Mouse (Mus musculus) heart, postnatal 0 days (tissue): Measurements from ENCODE around the gene Dcaf11. TPM values are rescaled to one million over a fixed set of nuclear protein-coding genes. Genes with fewer than 3 reads are reported as not detected.

Experiments used
- ATAC-seq: fragments of 200-750 bp; cut with Nextera tagmentation; 2 replicates; pipeline ENCODE4 v1.8.0; 2017; ENCODE audit warnings: low read depth, moderate number of reproducible peaks, moderate library complexity; ENCODE audit not compliant: insufficient read depth
- DNase-seq: peaks from one replicate; pipeline ENCODE4 v3.0.0-alpha.2; 2016; ENCODE audit warnings: low spot score
- H3K27ac ChIP-seq: fragments of 300-500 bp; sonication (generic); 2 replicates; pipeline ENCODE4 v1.5.1; 2014; ENCODE audit warnings: low read depth, mild to moderate bottlenecking
- H3K27me3 ChIP-seq: fragments of 300-500 bp; sonication (generic); 2 replicates; pipeline ENCODE4 v1.6.1; 2014; ENCODE audit warnings: low read length, mixed read lengths; ENCODE audit not compliant: control insufficient read depth, insufficient read depth
- H3K36me3 ChIP-seq: fragments of 300-500 bp; sonication (generic); replicated peaks from 2 replicates; pipeline ENCODE4 v1.6.1; 2014; ENCODE audit warnings: low read length, mixed read lengths; ENCODE audit not compliant: control insufficient read depth, insufficient read depth
- H3K4me1 ChIP-seq: fragments of 300-500 bp; sonication (generic); 2 replicates; pipeline ENCODE4 v1.6.1; 2014; ENCODE audit warnings: antibody characterized with exemption; ENCODE audit not compliant: control insufficient read depth, insufficient read depth
- H3K4me2 ChIP-seq: fragments of 300-500 bp; sonication (generic); 2 replicates; pipeline ENCODE4 v1.6.1; 2014; ENCODE audit warnings: low read depth, mild to moderate bottlenecking, low read length, moderate library complexity
- H3K4me3 ChIP-seq: fragments of 300-500 bp; sonication (generic); 2 replicates; pipeline ENCODE4 v1.5.1; 2014; ENCODE audit warnings: low read depth, low read length
- H3K9ac ChIP-seq: fragments of 300-500 bp; sonication (generic); replicated peaks from 2 replicates; pipeline ENCODE4 v1.6.1; 2014; ENCODE audit warnings: low read depth, low read length, mixed read lengths
- H3K9me3 ChIP-seq: fragments of 300-500 bp; sonication (generic); replicated peaks from 2 replicates; pipeline ENCODE4 v1.6.1; 2016; ENCODE audit warnings: low read length; ENCODE audit not compliant: control insufficient read depth
- CTCF ChIP-seq: IDR thresholded peaks from 2 replicates; pipeline ENCODE4 v1.5.1; 2016; ENCODE audit warnings: antibody characterized with exemption, control low read depth, low read depth
- EP300 ChIP-seq: IDR thresholded peaks from 2 replicates; pipeline ENCODE4 v1.6.1; 2016; ENCODE audit warnings: antibody characterized with exemption, low read depth
- WGBS: fragments of 180-500 bp; shearing (Covaris S2); extraction: QIAGEN DNeasy Blood & Tissue Kit; methylation state at CpG from one replicate; pipeline ENCODE4 v1.1.7; 2014; 5-methylcytosine and 5-hydroxymethylcytosine counted together
- polyA plus RNA-seq: library from polyadenylated mRNA; unstranded; fragments of >200 nt; fragmentation: Nextera tagmentation; extraction: Ambion mirVana; gene quantifications from 2 replicates; pipeline ENCODE4 v1.2.1, GENCODE M21; 2015
- total RNA-seq: library from RNA; depleted of rRNA; stranded (reverse); fragments of >200 nt; gene quantifications from 2 replicates; pipeline ENCODE4 v1.2.3, GENCODE M21; 2014; ENCODE audit warnings: low replicate concordance

The Dcaf11 gene
- total and polyA plus RNA-seq, 2 experiments from 2014 or later, result 74.4 to 81.6 TPM

- DNase-seq (peak; percentile 73), ATAC-seq (peak; percentile 84)
- peaks cover 20% of the 10 kb centered on the region; the same call in 1 of the 2 replicates for H3K4me1 ChIP-seq
- H3K36me3 ChIP-seq, result peaks cover 8% of the 10 kb centered on the region
- H3K27ac ChIP-seq, result peak within 1 kb of the TSS; percentile 94
- TF ChIP-seq CTCF (no peak), EP300 (peak; percentile 66; the same call in 1 of the 2 replicates)
- 36% methylated on average over 7 of the region's 8 CpGs for WGBS
- peak within 1 kb of the TSS; percentile 56 for H3K4me2 ChIP-seq
- peak within 1 kb of the TSS; percentile 43 for H3K4me3 ChIP-seq
- no peaks in the 10 kb centered on the region for H3K9me3 ChIP-seq
- no peaks in the 10 kb centered on the region for H3K27me3 ChIP-seq
- peak within 1 kb of the TSS; percentile 61 for H3K9ac ChIP-seq
Measured at GRCm38 (mm10) chr14:55575302-55575701, 15.5 kb downstream of the Dcaf11 start, which contains the start of gene Fitm1. Fitm1 (plus strand) TSS chr14:55575617.

- no peak for TF ChIP-seq EP300
- TF ChIP-seq CTCF, result no peak
- H3K4me2 ChIP-seq, result peak overlapping the region; percentile 56
- no peaks in the 10 kb centered on the region for H3K9me3 ChIP-seq
- peaks cover 20% of the 10 kb centered on the region; the same call in 1 of the 2 replicates for H3K4me1 ChIP-seq
- H3K4me3 ChIP-seq, result peak overlapping the region; percentile 43
- no peaks in the 10 kb centered on the region for H3K27me3 ChIP-seq
- peaks cover 12% of the 10 kb centered on the region for H3K36me3 ChIP-seq
- 29% methylated on average over 13 of the region's 13 CpGs for WGBS
- H3K27ac ChIP-seq, result peak overlapping the region; percentile 94
- DNase-seq (peak; percentile 68), ATAC-seq (peak; percentile 65)
- peak overlapping the region; percentile 61 for H3K9ac ChIP-seq
Measured at GRCm38 (mm10) chr14:55575711-55576110, 15.9 kb downstream of the Dcaf11 start.

DNA sequence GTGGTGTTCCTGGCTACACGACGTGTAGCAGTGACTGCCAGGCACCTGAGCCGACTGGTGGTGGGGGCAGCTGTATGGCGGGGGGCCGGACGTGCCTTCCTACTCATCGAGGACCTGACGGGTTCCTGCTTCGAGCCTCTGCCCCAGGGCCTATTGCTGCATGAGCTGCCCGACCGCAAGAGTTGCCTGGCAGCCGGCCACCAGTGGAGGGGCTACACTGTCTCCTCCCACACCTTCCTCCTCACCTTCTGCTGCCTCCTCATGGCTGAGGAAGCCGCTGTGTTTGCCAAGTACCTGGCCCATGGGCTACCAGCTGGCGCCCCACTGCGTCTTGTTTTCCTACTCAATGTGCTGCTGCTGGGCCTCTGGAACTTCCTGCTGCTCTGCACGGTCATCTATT lies 16.6 kb downstream of the Dcaf11 start:
- TF ChIP-seq CTCF (no peak), EP300 (no peak)
- H3K27me3 ChIP-seq, result no peaks in the 10 kb centered on the region
- WGBS, result 52% methylated on average over 16 of the region's 16 CpGs
- no peaks in the 10 kb centered on the region for H3K9me3 ChIP-seq
- H3K27ac ChIP-seq, result peak overlapping the region; percentile 94
- H3K36me3 ChIP-seq, result peaks cover 18% of the 10 kb centered on the region
- H3K9ac ChIP-seq, result peak overlapping the region; percentile 61; the same call in 1 of the 2 replicates
- peak overlapping the region; percentile 43; the same call in 1 of the 2 replicates for H3K4me3 ChIP-seq
- ATAC-seq, result no peak
- no peak for DNase-seq
- H3K4me2 ChIP-seq, result peak overlapping the region; percentile 56
- peaks cover 20% of the 10 kb centered on the region; the same call in 1 of the 2 replicates for H3K4me1 ChIP-seq

DNA sequence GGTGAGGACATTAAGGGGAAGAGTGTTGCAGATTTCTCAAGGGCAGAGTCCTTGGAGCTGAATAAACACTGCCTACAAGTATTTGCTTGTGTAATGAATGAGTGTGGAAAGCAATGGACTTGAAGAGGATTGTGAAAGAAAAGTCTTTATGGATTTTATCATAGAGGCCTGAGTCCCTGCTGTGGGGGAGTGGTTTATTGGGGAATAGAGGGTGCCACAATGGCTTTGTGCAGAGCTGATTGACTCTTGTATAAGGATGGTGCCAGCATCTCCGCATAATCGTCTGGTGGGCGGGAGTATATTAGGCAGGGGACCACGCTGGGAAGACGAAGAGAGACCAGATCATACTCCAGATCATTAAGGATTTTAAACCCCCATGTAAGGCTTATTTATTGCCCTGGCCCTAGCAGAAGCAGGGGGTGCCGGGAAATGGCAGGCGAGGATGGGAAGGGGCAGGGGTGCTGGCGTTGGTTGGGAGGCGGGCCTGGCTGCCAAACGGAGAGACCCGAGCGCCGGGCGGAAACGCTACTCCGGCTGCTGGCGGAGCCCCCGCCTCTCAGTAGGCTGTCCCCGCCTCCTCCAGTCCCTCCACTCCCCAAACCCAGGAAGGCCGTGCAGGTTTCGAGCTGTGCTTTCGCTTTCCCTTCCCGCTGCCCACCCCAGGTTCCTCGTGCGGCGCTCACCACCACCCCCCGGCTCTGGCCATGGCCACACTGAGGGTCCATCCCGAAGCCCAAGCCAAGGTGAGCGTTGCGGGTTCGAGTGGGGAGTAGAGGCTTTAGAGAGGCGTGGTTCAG lies 18.3 kb downstream of the Dcaf11 start, which contains the start of gene Psme1:
Psme1 (plus strand) TSS at position 253 of the 797 bp plus-strand sequence.
- H3K4me1 ChIP-seq, result peaks cover 20% of the 10 kb centered on the region; the same call in 1 of the 2 replicates
- DNase-seq, result peak; percentile 94

DNA sequence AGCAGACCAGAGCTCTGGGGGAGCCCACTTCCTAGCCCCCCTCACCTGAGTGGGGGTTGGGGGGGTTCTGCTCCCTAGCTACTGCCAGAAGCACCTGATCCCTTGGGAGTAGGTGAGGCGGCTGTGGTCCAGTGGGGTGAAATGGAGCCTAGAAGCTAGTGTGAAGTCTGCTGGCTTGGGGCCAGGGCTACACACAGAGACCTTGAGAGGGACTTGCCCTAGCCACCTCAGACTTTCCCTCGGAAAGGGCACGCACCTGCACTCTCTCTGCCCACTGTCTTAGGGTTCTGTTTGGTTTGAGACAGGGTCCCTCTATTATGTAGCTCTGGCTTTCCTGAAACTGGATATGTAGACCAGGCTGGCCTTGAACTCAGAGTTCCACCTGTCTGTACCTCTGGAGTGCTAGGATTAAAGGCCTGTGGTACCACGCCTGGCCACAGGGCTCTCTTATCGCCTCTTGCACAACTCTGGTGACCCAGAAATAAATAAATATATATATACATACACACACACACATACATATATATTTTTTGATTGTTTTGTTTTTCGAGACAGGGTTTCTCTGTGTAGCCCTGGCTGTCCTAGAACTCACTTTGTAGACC lies 19.0 kb downstream of the Dcaf11 start:
- H3K9ac ChIP-seq, result peak overlapping the region; percentile 81
- H3K27me3 ChIP-seq, result no peaks in the 10 kb centered on the region
- H3K36me3 ChIP-seq, result peaks cover 27% of the 10 kb centered on the region
- WGBS, result 23% methylated on average over 6 of the region's 6 CpGs
- DNase-seq (peak; percentile 19), ATAC-seq (peak; percentile 18)
- peak overlapping the region; percentile 90 for H3K27ac ChIP-seq
- H3K9me3 ChIP-seq, result no peaks in the 10 kb centered on the region
- H3K4me3 ChIP-seq, result peak overlapping the region; percentile 81
- peaks cover 20% of the 10 kb centered on the region; the same call in 1 of the 2 replicates for H3K4me1 ChIP-seq
- no peak for TF ChIP-seq CTCF
- TF ChIP-seq EP300, result no peak
- H3K4me2 ChIP-seq, result peak overlapping the region; percentile 82

More for the DNA sequence above, 18.3 kb downstream of the Dcaf11 start, which contains the start of gene Psme1:
- H3K36me3 ChIP-seq, result peaks cover 27% of the 10 kb centered on the region
- no peaks in the 10 kb centered on the region for H3K27me3 ChIP-seq
- H3K9me3 ChIP-seq, result no peaks in the 10 kb centered on the region
- H3K4me2 ChIP-seq, result peak within 1 kb of the TSS; percentile 82
- peak within 1 kb of the TSS; percentile 81 for H3K9ac ChIP-seq
- peak; percentile 74 for ATAC-seq
- WGBS, result under 1% methylated on average over 24 of the region's 32 CpGs
- peak within 1 kb of the TSS; percentile 90 for H3K27ac ChIP-seq
- H3K4me3 ChIP-seq, result peak within 1 kb of the TSS; percentile 81
- TF ChIP-seq EP300 (no peak), CTCF (no peak)
